Mouse (Mus musculus) T-cell, adult 2 months (primary cell): ENCODE data around the gene Polr3g.
"Not testable (repeated sequence)": the region's sequence is repeated elsewhere in the genome, so short reads cannot be mapped to it uniquely, and the experiment has no call there.

Experiments
- DNase-seq: peaks from one replicate; pipeline ENCODE4 v3.0.0; 2022; ENCODE audit warnings: low spot score

Gene Polr3g

GRCm38 (mm10) chr13:81710775-81711545, at the start of gene Polr3g, which contains the start of gene Mblac2:
Polr3g (minus strand) TSS chr13:81711013.
Mblac2 (plus strand) TSS chr13:81711341.
- DNase-seq = peak; percentile 96

GRCm38 (mm10) chr13:81760379-81760778, 49.6 kb upstream of the Polr3g start:
- no peak for DNase-seq

- no peak for DNase-seq
These were observed 46.3 kb upstream of the Polr3g start for GRCm38 (mm10) chr13:81757058-81757660.

GRCm38 (mm10) chr13:81755324-81755723, 44.5 kb upstream of the Polr3g start:
- no peak for DNase-seq

- no peak for DNase-seq
These were observed 44.1 kb upstream of the Polr3g start for GRCm38 (mm10) chr13:81754878-81755277.

- DNase-seq = no peak
These were observed 33.2 kb upstream of the Polr3g start for GRCm38 (mm10) chr13:81744092-81744396.

GRCm38 (mm10) chr13:81743391-81744091, 32.7 kb upstream of the Polr3g start:
- no peak for DNase-seq

GRCm38 (mm10) chr13:81740898-81741297, 30.1 kb upstream of the Polr3g start:
- no peak for DNase-seq

GRCm38 (mm10) chr13:81736606-81737005, 25.8 kb upstream of the Polr3g start:
- no peak for DNase-seq

- no peak for DNase-seq
These were observed 19.5 kb upstream of the Polr3g start for GRCm38 (mm10) chr13:81730362-81730761.

- no peak for DNase-seq
These were observed 18.3 kb upstream of the Polr3g start for GRCm38 (mm10) chr13:81729102-81729501.

- DNase-seq = not testable (repeated sequence)
These were observed 17.3 kb upstream of the Polr3g start for GRCm38 (mm10) chr13:81728141-81728540.

GRCm38 (mm10) chr13:81713896-81714295, 3.1 kb upstream of the Polr3g start:
- no peak for DNase-seq

GRCm38 (mm10) chr13:81711546-81712371, 946 bp upstream of the Polr3g start:
- DNase-seq = no peak

GRCm38 (mm10) chr13:81710266-81710665, 547 bp downstream of the Polr3g start:
- peak; percentile 5 for DNase-seq

- no peak for DNase-seq
These were observed 1.0 kb downstream of the Polr3g start for GRCm38 (mm10) chr13:81709805-81710204.

- no peak for DNase-seq
These were observed 4.5 kb downstream of the Polr3g start for GRCm38 (mm10) chr13:81706311-81706710.

GRCm38 (mm10) chr13:81703621-81704020, 7.2 kb downstream of the Polr3g start:
- DNase-seq = no peak

- no peak for DNase-seq
These were observed 7.7 kb downstream of the Polr3g start for GRCm38 (mm10) chr13:81703148-81703547.

GRCm38 (mm10) chr13:81694446-81694845, 16.4 kb downstream of the Polr3g start:
- no peak for DNase-seq

- DNase-seq = no peak
These were observed 19.2 kb downstream of the Polr3g start for GRCm38 (mm10) chr13:81691606-81692005.

GRCm38 (mm10) chr13:81690477-81690876, 20.3 kb downstream of the Polr3g start:
- DNase-seq = no peak
